Mouse (Mus musculus) liver, adult 2 months (tissue): ENCODE results near the gene Fbxo21.

Experiments
- CTCF ChIP-seq: fragments of 200-500 bp; IDR thresholded peaks from 2 replicates; pipeline ENCODE4 v1.5.1; 2011; ENCODE audit warnings: low read depth, low read length, control low read depth
- POLR2A ChIP-seq: fragments of 200-500 bp; IDR thresholded peaks from 2 replicates; pipeline ENCODE4 v1.6.1; 2011; ENCODE audit warnings: low read length, control low read depth; ENCODE audit not compliant: insufficient read depth; ENCODE audit errors: extremely low read depth

- no peak for TF ChIP-seq CTCF
- no peak for TF ChIP-seq POLR2A
Measured at GRCm38 (mm10) chr5:118029420-118029819, 52.9 kb downstream of the Fbxo21 start.
